Mouse (Mus musculus): ENCODE results near the gene Cacna2d3. TPM values are rescaled to one million over a fixed set of nuclear protein-coding genes. Genes with fewer than 3 reads are reported as not detected.

Cacna2d3 gene
- total RNA-seq, 1 experiment from 2014 or later, result not detected

DNA sequence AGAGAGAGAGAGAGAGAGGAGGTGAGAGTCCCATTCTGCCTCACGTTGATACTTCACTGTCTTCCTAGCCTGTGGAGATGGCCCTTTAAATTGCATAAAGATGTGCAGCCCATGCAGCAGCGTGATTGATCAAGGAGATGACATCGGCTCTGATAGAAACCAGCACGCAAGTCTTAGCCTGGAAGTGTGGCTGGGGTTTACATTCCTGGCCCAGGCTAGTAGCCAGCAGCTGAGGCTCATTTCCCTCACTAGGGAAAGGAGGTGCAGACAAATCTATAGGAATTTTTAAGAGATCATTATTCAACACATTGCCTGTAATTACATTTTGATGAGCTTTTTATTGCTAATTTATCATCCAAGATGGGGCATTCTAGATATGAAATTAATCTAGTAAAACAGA is 635.1 kb downstream of the Cacna2d3 start:
- no peak for ATAC-seq (replicated peaks in 1 of 2; ENCODE audit: insufficient read depth in 1 of 2, low FRiP score in 2 of 2, low TSS enrichment in 1 of 2, low read depth in 1 of 2, poor library complexity in 2 of 2, severe bottlenecking in 2 of 2)

DNA sequence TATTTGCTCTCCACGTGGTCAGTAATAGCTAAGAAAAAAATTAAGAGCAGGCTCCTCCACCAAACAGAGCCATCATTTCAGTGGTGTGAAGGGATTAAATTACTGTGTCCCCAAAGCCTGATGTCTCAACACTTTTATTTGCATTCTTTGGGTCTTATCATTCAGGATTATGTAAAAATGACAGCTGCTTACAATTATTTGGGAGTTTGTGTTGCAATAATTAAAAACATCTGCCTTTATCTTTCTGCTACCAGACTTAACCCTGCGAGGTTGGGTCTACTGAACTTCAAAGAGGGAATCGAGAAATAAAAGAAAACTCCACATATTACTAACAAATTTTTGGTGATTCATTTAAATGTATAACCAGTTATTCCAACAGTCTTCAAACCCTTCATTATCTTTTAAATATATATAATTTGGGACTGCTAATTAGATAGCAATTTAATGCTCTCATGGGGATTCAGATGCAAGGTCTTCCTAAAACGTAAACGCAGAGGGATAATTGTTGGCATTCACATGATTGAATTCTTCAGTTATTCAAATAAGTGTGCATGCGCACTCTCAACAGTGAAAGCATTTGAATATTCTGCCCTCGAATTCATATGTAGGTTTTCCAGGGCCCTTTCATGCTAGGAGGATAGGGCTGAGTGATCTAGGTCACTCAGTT is 636.0 kb downstream of the Cacna2d3 start:
- ATAC-seq (replicated peaks in 1 of 2; ENCODE audit: insufficient read depth in 1 of 2, low FRiP score in 2 of 2, low TSS enrichment in 1 of 2, low read depth in 1 of 2, poor library complexity in 2 of 2, severe bottlenecking in 2 of 2), result no peak

DNA sequence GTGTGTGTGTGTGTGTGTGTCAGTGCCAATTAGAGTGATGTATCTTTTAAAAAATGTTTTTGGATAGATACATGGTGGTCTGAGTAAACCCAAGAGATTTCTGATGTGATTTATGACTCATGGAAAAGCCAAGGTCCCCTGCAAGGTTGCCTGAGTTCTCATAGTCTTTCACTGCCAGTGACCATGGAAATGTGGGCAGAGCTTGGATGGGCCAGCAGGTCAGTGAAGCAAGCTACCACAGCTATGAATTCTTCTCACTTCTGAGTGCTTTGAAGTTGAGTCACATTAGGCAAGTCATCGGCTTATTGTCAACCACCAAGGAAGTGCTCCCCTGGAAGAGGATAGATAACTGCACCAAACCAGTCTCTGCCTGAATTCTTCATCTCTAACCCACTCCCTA is 639.5 kb downstream of the Cacna2d3 start:
- no peak for ATAC-seq (replicated peaks in 1 of 2; ENCODE audit: insufficient read depth in 1 of 2, low FRiP score in 2 of 2, low TSS enrichment in 1 of 2, low read depth in 1 of 2, poor library complexity in 2 of 2, severe bottlenecking in 2 of 2)

DNA sequence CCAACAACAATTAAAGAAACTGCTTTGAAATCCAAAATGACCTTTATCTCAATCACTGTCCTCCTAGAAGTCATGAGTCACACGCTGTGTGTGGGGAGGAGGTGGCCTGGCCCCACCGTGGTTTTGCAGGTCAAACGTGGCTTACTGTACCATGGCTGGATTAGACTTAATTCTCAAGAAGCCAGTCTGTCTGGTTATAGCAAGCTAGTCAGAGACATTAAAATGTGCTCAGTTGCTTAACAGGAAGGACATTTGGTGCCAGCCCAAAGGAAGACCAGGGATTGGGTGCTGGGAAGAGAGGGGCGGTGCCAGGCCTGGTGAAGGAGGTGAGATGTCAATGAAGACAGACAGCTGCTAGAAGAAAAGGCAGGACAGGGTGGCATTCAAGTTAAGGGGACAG is 641.0 kb downstream of the Cacna2d3 start:
- ATAC-seq (replicated peaks in 1 of 2; ENCODE audit: insufficient read depth in 1 of 2, low FRiP score in 2 of 2, low TSS enrichment in 1 of 2, low read depth in 1 of 2, poor library complexity in 2 of 2, severe bottlenecking in 2 of 2), result no peak

GRCm38 (mm10) chr14:29080228-29080627 is 641.4 kb downstream of the Cacna2d3 start:
- no peak for ATAC-seq (replicated peaks in 1 of 2; ENCODE audit: insufficient read depth in 1 of 2, low FRiP score in 2 of 2, low TSS enrichment in 1 of 2, low read depth in 1 of 2, poor library complexity in 2 of 2, severe bottlenecking in 2 of 2)

GRCm38 (mm10) chr14:29077418-29077817 is 644.2 kb downstream of the Cacna2d3 start:
- no peak for ATAC-seq (replicated peaks in 1 of 2; ENCODE audit: insufficient read depth in 1 of 2, low FRiP score in 2 of 2, low TSS enrichment in 1 of 2, low read depth in 1 of 2, poor library complexity in 2 of 2, severe bottlenecking in 2 of 2)

- no peak for ATAC-seq (replicated peaks in 1 of 2; ENCODE audit: insufficient read depth in 1 of 2, low FRiP score in 2 of 2, low TSS enrichment in 1 of 2, low read depth in 1 of 2, poor library complexity in 2 of 2, severe bottlenecking in 2 of 2)
These were observed 647.9 kb downstream of the Cacna2d3 start for GRCm38 (mm10) chr14:29073747-29074146.

- ATAC-seq (replicated peaks in 1 of 2; ENCODE audit: insufficient read depth in 1 of 2, low FRiP score in 2 of 2, low TSS enrichment in 1 of 2, low read depth in 1 of 2, poor library complexity in 2 of 2, severe bottlenecking in 2 of 2), result no peak
These were observed 659.0 kb downstream of the Cacna2d3 start for GRCm38 (mm10) chr14:29062676-29063075.

GRCm38 (mm10) chr14:29061491-29061890 is 660.2 kb downstream of the Cacna2d3 start:
- no peak for ATAC-seq (replicated peaks in 1 of 2; ENCODE audit: insufficient read depth in 1 of 2, low FRiP score in 2 of 2, low TSS enrichment in 1 of 2, low read depth in 1 of 2, poor library complexity in 2 of 2, severe bottlenecking in 2 of 2)

DNA sequence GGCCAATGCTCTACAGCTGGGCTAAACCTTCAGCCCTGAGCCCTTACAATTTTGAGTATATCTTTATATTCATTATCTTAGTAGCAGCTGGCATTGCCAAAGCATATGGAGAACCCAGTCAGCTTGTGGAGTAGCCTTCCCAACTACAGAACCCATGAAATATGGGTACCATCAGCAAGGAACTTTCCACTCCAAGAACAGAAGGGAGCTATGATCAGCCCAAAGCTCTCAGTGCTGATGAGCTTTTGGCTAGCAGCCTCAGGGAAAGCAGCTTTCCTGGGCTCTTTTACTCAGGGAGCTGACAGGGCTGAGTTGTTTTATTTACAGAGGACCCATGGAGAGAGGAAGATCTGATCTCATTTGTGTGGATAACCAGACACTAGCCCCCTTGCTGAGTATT is 661.0 kb downstream of the Cacna2d3 start:
- no peak for ATAC-seq (replicated peaks in 1 of 2; ENCODE audit: insufficient read depth in 1 of 2, low FRiP score in 2 of 2, low TSS enrichment in 1 of 2, low read depth in 1 of 2, poor library complexity in 2 of 2, severe bottlenecking in 2 of 2)

GRCm38 (mm10) chr14:29051951-29052835 is 669.5 kb downstream of the Cacna2d3 start:
- no peak for ATAC-seq (replicated peaks in 1 of 2; ENCODE audit: insufficient read depth in 1 of 2, low FRiP score in 2 of 2, low TSS enrichment in 1 of 2, low read depth in 1 of 2, poor library complexity in 2 of 2, severe bottlenecking in 2 of 2)

DNA sequence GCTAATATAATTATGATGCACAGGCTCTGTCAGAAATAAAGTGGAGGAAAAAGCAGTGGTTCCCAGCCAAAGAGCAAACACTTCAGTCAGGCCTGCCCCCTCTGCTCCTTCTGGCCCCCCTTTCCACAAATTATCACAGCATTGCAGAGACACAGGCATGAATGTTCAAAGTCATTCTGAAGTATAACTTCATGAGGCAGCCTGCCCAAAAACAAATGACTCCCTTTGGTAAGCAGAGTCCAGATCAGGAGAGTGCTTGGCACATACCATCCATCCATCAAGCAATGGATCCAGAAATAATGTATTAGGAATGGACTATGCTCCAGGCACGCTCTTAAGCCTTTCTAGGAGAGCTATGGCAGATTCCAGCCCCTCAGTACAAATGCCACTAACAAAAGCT is 679.3 kb downstream of the Cacna2d3 start:
- ATAC-seq (replicated peaks in 1 of 2; ENCODE audit: insufficient read depth in 1 of 2, low FRiP score in 2 of 2, low TSS enrichment in 1 of 2, low read depth in 1 of 2, poor library complexity in 2 of 2, severe bottlenecking in 2 of 2), result no peak

DNA sequence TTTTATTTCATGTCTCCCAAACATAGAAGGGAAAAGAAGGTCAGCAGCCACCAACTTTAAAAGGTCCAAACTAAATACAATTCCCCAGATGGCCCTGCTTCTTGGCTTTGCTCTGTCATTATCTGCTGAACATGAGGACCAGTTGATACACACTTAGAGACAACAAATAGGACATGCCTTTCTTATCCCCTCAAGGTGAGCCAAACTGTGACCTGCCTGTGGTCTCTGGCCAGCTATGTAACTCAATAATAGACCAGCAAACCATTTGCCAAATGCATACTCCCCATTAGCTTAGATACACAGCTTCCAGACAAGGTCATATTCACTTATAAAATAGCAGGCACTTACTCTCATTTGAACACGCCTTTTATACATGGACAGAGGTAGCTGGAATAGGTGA is 680.2 kb downstream of the Cacna2d3 start:
- ATAC-seq (replicated peaks in 1 of 2; ENCODE audit: insufficient read depth in 1 of 2, low FRiP score in 2 of 2, low TSS enrichment in 1 of 2, low read depth in 1 of 2, poor library complexity in 2 of 2, severe bottlenecking in 2 of 2), result no peak

GRCm38 (mm10) chr14:29040606-29041364 is 680.9 kb downstream of the Cacna2d3 start:
- ATAC-seq (replicated peaks in 1 of 2; ENCODE audit: insufficient read depth in 1 of 2, low FRiP score in 2 of 2, low TSS enrichment in 1 of 2, low read depth in 1 of 2, poor library complexity in 2 of 2, severe bottlenecking in 2 of 2), result no peak

DNA sequence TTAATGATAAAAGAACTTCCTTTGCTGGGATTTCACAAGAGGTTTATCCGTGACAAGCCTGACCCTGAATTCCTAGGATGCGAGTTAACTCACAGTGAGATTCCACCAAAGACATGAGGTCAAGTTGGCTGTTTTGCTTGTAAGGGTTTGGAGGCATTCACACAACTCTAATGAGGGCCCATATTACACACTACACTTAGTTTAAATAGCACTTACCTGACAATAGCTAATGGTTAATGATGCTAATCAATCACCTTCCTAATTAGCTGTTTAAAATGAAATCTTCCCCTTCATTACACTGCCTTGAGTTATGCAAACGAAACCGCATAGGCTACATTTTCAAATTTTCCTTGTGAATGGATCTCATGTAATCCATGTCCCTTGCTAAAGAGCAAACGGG is 683.4 kb downstream of the Cacna2d3 start:
- no peak for ATAC-seq (replicated peaks in 1 of 2; ENCODE audit: insufficient read depth in 1 of 2, low FRiP score in 2 of 2, low TSS enrichment in 1 of 2, low read depth in 1 of 2, poor library complexity in 2 of 2, severe bottlenecking in 2 of 2)

DNA sequence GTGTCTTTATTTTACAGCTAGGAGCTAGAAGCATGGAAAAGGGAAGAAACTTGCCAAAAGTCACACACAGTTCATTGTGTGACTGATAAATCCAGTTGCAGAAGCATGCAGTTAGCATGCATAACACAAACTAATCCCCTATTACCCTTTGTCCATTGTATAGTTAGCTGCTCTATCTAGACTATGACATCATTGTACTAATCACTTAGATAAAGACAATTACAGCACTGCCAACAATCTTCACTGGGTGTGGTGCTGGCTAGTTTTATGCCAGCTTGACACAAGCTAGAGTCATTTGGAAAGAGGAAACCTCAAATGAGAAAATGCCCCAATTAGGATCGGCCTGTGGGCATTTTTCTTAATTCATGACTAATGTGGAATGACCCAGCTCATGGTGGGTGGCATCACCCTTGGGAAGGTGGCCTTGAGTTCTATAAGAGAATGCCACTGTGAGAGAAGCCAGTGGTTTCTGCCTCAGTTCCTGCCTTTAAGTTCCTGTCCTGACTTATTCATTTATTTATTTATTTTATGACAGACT is 689.7 kb downstream of the Cacna2d3 start:
- ATAC-seq (replicated peaks in 1 of 2; ENCODE audit: insufficient read depth in 1 of 2, low FRiP score in 2 of 2, low TSS enrichment in 1 of 2, low read depth in 1 of 2, poor library complexity in 2 of 2, severe bottlenecking in 2 of 2), result no peak

- no peak for ATAC-seq (replicated peaks in 1 of 2; ENCODE audit: insufficient read depth in 1 of 2, low FRiP score in 2 of 2, low TSS enrichment in 1 of 2, low read depth in 1 of 2, poor library complexity in 2 of 2, severe bottlenecking in 2 of 2)
These were observed 691.1 kb downstream of the Cacna2d3 start for GRCm38 (mm10) chr14:29030519-29030918.
